Mouse (Mus musculus) yolk sac, embryonic 10.5 days (tissue): Measurements from ENCODE around the gene Olfr551.
"Not testable (repeated sequence)": the region's sequence is repeated elsewhere in the genome, so short reads cannot be mapped to it uniquely, and the experiment has no call there.

ENCODE experiments used
- DNase-seq: peaks from one replicate; pipeline ENCODE4 v3.0.0-alpha.2; 2017; ENCODE audit warnings: low spot score

The Olfr551 gene

DNA sequence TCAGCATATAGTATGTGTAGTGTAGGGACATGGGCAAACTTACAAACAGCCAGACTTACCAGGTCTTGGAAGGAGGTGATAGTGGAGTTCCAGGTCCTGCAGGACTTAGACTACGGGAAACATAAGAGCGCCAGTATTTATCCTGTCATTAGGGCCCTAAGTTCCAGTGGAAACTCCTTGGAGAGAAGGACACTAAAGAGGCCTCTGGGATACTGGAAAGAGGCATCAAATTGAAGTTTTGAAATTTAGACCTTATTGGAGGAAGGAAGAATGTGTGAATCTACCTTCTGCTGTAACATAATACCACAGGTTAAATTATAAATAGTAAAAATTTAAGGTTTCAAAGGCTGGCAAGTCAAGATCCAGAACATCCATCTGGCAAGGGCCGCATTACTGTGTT, at the start of gene Olfr551:
Gene Olfr551 (minus strand): TSS at position 101 of the 400 bp plus-strand sequence.
- DNase-seq: no peak

DNA sequence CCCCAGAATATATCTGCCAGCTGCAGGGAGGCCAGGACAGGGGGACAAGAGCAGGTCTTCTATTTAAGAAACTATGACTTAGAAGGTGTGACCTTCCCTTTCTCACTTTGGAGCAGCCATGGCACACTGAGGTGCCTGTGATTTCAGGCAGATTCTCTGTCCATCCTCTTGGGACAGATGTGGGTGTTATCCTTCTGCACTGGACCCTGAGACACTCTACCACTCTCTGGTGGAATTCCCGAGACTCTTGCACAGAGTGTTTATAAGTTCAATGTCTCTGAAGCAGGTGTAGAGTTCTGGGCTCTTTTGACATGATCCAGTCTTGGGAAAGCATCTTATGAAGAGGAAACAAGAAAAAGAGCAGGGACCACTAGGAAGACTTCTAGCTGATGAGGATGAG, 46.4 kb upstream of the Olfr551 start, which contains the start of gene Olfr554:
Gene Olfr554 (plus strand): TSS at position 301 of the 400 bp plus-strand sequence.
- no peak for DNase-seq

- DNase-seq: peak; percentile 7
These were observed 45.0 kb upstream of the Olfr551 start for GRCm38 (mm10) chr7:102636665-102637064.

- DNase-seq: not testable (repeated sequence)
These were observed 28.7 kb upstream of the Olfr551 start for GRCm38 (mm10) chr7:102620368-102620767.

DNA sequence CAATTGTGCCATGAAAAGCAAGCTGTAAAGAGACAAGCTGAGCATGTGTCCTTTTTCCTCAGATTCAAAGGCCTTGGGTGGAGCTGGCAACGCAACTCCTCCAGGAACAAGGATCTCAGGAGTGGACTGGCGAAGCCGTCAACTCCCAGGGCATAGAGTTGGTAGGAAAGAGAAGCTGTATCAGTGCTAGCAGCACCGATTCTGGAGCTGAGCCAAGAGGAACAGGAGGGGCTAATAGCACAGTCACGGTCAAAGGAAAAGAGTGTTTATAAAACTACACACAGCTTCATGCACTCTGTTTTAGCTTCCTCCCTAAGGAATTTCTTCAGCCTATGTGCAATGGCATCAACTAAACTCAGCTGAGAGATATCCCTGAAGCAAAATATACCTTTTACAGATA, 27.9 kb upstream of the Olfr551 start:
- peak; percentile 2 for DNase-seq

DNA sequence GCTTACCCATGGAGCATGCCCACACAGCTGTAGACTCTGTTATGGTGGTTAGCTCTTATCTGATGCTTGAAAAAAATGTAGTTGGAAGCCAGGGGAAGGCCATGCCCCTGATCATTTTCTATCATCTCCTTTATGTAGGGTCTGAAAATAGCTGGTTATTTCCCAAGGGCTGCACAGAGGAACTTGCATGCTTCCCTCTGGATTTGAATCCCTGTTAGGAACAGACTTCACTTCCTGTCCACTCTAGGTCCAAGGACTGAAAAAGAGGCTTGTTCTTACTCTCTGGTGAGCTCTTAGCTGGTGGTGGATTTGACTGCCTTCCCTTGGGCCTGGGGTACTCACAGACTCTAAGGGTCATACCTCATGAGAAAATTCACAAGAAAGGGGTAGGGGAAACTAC, 26.4 kb upstream of the Olfr551 start, which contains the start of gene Olfr553:
Gene Olfr553 (minus strand): TSS at position 101 of the 400 bp plus-strand sequence.
- DNase-seq: no peak

GRCm38 (mm10) chr7:102597378-102598031, 5.8 kb upstream of the Olfr551 start, which contains the start of gene Olfr552:
TSS of gene Olfr552 (plus strand) at chr7:102597770.
- no peak for DNase-seq

DNA sequence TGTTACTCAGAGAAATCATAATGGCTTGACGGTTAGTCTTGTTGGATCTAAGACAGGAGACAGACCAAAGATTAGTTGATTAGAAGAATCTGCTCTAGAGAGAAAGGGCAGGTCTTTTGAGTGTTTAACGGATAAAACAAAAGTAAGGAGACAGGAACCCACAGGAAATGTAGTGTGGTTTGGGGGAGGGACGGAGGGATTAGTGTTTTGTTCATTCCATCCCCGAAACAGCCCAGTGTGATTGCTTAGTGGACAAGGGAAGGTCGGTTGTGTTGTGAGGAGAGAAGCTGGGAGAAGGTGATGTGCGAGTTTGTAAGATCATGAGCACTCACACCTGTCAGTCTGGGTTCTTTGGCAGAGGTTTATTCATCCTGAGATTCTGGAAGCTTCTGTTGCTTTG, 15.7 kb downstream of the Olfr551 start:
- no peak for DNase-seq

- no peak for DNase-seq
These were observed 18.4 kb downstream of the Olfr551 start for GRCm38 (mm10) chr7:102573174-102573830.

DNA sequence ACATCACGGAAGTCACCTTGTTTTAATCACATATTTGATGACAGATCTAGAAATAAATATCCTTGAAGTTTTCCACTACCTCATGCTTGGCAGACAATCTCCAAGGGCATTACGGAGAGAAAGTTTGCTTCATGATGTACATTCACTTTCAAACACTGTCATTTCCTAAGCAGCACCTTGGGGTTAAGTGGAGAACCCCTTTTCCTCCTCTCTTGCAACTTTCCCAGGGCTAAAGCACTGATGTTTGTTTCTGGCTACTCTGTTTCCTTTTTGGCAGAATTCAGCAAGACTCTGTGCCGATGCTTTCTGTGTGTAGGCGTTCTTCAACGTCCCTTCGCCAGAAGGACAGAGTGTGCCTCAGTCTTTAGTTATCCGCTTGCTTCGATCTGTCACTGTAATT, 20.5 kb downstream of the Olfr551 start, which contains the start of gene Olfr550:
Gene Olfr550 (plus strand): TSS at position 301 of the 400 bp plus-strand sequence.
- DNase-seq: no peak

GRCm38 (mm10) chr7:102566219-102566618, 25.5 kb downstream of the Olfr551 start:
- no peak for DNase-seq

DNA sequence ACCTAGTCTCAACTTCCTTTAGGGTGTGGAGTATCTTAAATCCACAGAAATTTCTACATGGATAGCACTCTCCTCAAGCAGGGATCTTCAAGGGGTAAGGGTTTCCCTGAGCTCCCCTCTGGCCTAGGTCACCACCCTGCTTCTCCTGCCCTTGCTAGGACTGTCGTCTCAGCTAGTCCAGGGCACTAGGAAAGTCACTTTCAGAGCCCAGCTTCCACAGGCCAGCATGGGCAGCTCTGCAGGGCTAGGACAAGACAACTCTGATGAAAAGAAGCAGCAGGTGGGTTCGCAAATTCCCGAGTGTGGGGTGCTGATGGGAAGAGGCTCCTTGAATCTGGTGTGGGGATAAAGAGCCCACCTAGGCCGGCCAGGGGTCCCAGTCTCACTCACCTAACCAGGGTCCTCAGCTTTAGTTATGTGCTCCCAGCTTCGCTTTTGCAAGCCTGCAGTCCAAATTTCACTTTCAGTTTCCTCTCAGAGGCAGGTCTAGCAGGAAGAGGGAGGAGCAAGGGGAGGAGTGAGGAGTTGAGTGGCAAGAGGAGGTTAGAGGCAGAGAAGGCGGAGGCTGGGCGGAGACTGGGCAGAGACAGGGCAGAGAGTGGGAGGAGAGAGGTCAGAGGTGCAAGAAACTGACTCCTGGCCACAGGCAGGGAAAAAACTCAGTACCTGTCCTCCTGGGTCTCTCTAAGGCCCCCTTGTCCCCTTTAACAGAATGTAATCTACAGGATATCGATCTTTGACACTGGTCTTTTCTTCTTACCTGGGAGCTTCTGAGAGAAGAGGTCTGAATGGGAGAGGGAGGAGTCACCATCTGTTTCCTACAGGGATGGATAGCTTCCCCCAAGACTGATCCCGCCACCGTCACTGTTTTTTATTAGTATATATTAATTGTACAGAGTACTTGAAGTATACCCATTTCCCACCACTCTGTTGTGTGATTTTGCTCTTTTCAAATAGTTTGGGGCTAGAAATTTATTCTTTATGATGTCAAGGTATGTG, 26.4 kb downstream of the Olfr551 start, which contains the start of gene Trim21:
Gene Trim21 (minus strand): TSS at position 488 of the 999 bp plus-strand sequence.
- peak; percentile 90 for DNase-seq

GRCm38 (mm10) chr7:102553279-102553678, 38.4 kb downstream of the Olfr551 start:
- DNase-seq: no peak

DNA sequence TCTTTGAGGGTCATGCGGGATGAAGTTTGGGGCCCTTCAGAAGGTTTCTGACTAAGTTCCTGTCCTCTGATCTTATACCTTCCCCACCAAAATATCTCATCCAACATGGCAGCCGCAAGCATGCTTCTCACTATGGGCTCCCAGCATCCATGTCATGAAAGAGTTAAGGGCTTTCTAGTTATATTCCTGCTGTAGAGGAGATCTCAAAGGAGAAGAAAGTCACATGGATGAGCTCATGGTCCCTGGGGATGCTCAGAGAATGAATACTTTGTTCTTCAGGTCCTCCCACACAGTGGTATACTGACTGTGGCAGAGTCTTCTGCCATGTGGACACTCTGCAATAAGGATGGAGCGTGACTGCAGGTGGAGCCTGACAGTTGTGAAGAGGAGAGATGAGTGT, 42.1 kb downstream of the Olfr551 start, which contains the start of gene Olfr549:
Gene Olfr549 (plus strand): TSS at position 301 of the 400 bp plus-strand sequence.
- no peak for DNase-seq

DNA sequence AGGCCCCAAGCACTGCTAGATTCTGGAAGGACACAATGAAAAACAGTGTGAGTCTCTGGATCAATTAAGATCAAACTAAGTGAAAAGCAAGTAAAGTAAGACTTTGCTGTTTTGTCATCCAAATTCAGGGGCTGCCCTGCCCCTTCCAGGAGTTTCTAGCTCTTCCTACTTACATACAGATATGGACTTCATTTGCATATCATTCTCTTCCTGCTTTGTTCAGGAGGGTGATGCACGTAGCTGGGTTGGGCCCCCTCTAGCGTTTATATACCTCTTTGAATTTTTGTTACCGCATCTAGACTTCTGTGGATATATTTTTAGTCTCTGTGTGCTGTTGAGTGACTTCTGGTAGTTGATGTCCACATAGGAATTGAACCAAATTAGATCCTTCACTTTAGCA, 50.4 kb downstream of the Olfr551 start:
- DNase-seq: no peak

DNA sequence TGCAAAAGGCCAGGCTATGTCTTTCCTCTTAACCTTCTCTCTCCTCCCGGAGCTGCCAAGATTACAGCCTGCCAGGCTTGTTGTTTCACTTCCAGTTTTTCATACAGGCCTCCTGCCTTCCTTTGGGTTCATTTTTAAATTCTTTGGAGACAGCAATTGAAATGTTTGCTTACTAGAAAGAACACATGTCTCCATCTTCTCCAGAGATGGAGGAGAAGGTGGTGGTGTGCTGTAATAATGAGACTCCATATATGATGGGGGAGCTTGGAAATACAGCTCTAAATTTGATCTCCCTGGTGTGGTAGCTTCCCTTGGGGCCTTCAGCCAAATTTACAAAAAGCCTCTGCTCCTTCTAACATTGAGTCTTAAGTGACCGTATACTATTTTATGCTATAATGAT, 51.1 kb downstream of the Olfr551 start, which contains the start of gene Olfr548-ps1:
Gene Olfr548-ps1 (plus strand): TSS at position 301 of the 400 bp plus-strand sequence.
- DNase-seq: no peak

DNA sequence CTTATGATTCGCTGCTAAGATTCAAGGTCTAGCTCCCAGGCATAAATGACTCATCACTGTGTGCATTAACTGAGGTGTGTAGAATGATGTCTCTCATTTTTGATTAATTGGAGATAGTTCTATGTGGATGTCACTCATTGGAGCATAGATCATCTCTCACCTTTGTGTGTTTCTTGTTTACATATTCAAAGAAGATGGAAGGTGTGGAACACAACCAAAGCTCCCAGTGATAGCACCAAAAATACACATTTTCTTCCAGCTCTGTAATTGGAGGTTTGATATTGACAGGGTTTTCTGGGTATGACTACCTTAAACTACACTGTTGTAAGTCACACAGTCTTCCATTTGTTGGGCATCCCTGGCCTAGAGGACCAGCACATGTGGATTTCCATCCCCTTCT, 57.2 kb downstream of the Olfr551 start, which contains the start of gene Olfr547:
Gene Olfr547 (plus strand): TSS at position 301 of the 400 bp plus-strand sequence.
- DNase-seq: no peak
